Mouse (Mus musculus): ENCODE results near the gene Lrrc4c. TPM values are rescaled to one million over a fixed set of nuclear protein-coding genes. Genes with fewer than 3 reads are reported as not detected.

Lrrc4c gene
- polyA plus RNA-seq, 1 experiment from 2014 or later, result 40.0 TPM

DNA sequence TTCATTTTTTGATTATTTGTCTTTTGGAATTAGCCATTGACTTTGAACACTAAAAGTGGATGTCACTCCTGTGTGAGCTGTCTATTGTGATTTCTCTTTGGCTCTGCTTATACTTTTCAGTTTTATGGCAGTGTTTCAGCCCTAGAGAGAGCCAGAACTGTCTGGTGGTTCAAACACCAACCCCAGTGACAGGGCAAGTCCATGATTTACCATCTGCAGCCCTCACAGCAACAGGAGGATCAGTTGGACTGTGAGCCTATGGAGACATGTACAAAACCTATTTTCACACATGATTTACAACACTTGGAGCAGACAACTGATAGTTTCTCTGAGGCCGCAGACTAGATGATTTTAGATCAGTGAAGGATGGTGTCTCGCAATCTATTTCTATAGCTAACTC is 847.8 kb downstream of the Lrrc4c start:
- no peak overlapping the region for H3K27ac ChIP-seq (ENCODE audit: low read depth, low read length)
- H3K4me2 ChIP-seq (ENCODE audit: low read depth, low read length), result no peak overlapping the region
- H3K9me3 ChIP-seq (ENCODE audit: control insufficient read depth, low read length), result no peaks in the 10 kb centered on the region
- 71% methylated on average over 2 of the region's 2 CpGs for WGBS
- H3K4me3 ChIP-seq (ENCODE audit: low read depth, low read length), result no peak overlapping the region
- no peak for ATAC-seq (ENCODE audit: low read depth)
- H3K27me3 ChIP-seq (ENCODE audit: control insufficient read depth, insufficient read depth, low read length), result no peaks in the 10 kb centered on the region
- H3K4me1 ChIP-seq (ENCODE audit: control insufficient read depth, insufficient read depth, low read length), result no peaks in the 10 kb centered on the region
- H3K9ac ChIP-seq (replicated peaks; ENCODE audit: low read depth, low read length), result no peak overlapping the region
- H3K36me3 ChIP-seq (ENCODE audit: control insufficient read depth, insufficient read depth, low read length), result no peaks in the 10 kb centered on the region

DNA sequence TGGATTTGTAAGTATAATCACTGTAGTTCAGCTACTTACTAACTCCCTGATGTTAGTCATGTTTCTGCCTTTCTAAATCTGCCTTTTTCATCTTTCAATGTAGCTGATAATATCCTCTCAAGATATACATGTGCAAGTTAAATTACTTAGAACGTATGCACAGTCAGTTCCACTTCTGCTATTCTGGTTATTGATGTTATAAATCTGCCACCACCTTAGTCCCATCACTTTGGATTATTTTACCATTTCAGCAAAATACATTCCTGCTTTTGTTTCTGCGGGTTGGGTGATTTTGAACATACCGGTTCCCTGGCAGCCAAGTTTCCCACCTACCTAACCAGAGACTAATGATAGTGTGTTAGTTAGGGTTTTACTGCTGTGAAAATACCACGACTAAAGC is 860.4 kb downstream of the Lrrc4c start:
- no peak overlapping the region for H3K4me2 ChIP-seq (ENCODE audit: low read depth, low read length)
- WGBS, result 74% methylated on average over 4 of the region's 4 CpGs

DNA sequence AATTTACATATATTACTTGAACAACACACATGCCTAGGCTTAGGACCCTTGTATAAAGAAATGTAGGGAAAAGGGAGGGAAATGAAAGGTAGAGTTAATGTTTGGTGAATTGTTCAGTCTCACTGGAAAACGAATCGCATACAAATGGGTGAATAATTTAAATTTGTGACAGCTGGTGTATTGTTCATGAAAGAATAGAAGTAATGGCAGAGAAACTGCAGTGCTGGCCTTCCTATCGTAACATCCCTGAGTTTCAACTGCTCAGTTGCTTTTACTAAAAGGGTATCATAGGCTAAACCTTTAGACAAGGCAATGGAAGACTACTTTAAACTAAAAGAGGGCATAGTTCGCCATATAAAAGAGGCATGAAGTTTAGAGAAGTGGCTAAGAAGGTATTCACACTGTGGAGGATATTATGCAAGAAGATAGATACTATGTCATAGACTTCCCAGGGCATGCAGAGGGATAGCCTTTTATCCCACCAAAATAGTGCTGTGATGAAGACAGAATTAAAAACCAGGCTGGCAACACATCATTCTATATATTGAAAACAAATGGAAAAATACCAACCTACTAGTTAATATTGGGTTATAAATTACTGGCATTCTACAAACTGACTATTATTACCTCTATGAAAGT is 879.1 kb downstream of the Lrrc4c start:
- no peaks in the 10 kb centered on the region for H3K4me1 ChIP-seq (ENCODE audit: control insufficient read depth, insufficient read depth, low read length)
- 20% methylated on average over 4 of the region's 4 CpGs for WGBS
- no peak overlapping the region for H3K27ac ChIP-seq (ENCODE audit: low read depth, low read length)
- no peaks in the 10 kb centered on the region for H3K36me3 ChIP-seq (ENCODE audit: control insufficient read depth, insufficient read depth, low read length)
- H3K27me3 ChIP-seq (ENCODE audit: control insufficient read depth, insufficient read depth, low read length), result no peaks in the 10 kb centered on the region
- H3K9me3 ChIP-seq (ENCODE audit: control insufficient read depth, low read length), result no peaks in the 10 kb centered on the region
- H3K9ac ChIP-seq (replicated peaks; ENCODE audit: low read depth, low read length), result no peak overlapping the region
- no peak for ATAC-seq (ENCODE audit: low read depth)
- no peak overlapping the region for H3K4me2 ChIP-seq (ENCODE audit: low read depth, low read length)
- H3K4me3 ChIP-seq (ENCODE audit: low read depth, low read length), result no peak overlapping the region

More for the DNA sequence above, 860.4 kb downstream of the Lrrc4c start:
- no peaks in the 10 kb centered on the region for H3K9me3 ChIP-seq (ENCODE audit: control insufficient read depth, low read length)
- no peaks in the 10 kb centered on the region for H3K27me3 ChIP-seq (ENCODE audit: control insufficient read depth, insufficient read depth, low read length)
- no peaks in the 10 kb centered on the region for H3K4me1 ChIP-seq (ENCODE audit: control insufficient read depth, insufficient read depth, low read length)
- H3K27ac ChIP-seq (ENCODE audit: low read depth, low read length), result no peak overlapping the region
- no peak overlapping the region for H3K9ac ChIP-seq (replicated peaks; ENCODE audit: low read depth, low read length)
- no peak overlapping the region for H3K4me3 ChIP-seq (ENCODE audit: low read depth, low read length)
- no peaks in the 10 kb centered on the region for H3K36me3 ChIP-seq (ENCODE audit: control insufficient read depth, insufficient read depth, low read length)
- no peak for ATAC-seq (ENCODE audit: low read depth)

DNA sequence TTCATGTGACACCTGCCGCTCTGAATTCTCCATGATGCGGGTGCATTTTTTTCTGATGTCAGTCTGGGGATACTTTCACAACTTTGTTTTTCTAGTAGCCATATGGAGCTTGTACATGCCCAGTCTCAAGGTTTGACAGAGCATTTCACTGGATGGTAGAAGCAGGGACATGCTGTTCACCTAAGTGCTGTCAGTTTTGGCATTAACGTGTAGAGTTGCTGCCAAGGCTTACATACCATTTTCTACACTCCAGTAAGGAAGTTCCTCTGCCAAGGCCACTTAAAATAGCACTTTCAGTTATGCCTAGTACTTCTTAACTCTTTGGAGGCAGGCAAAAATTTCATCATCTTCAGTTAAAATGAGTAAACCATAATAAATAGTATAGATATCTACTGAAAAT is 915.0 kb downstream of the Lrrc4c start:
- Histone ChIP-seq H3K36me3 (ENCODE audit: control insufficient read depth, insufficient read depth, low read length) (no peaks in the 10 kb centered on the region), H3K27ac (ENCODE audit: low read depth, low read length) (no peak overlapping the region), H3K4me3 (ENCODE audit: low read depth, low read length) (no peak overlapping the region), H3K9me3 (ENCODE audit: control insufficient read depth, low read length) (no peaks in the 10 kb centered on the region), H3K4me2 (ENCODE audit: low read depth, low read length) (no peak overlapping the region), H3K9ac (replicated peaks; ENCODE audit: low read depth, low read length) (no peak overlapping the region), H3K4me1 (ENCODE audit: control insufficient read depth, insufficient read depth, low read length) (no peaks in the 10 kb centered on the region), H3K27me3 (ENCODE audit: control insufficient read depth, insufficient read depth, low read length) (no peaks in the 10 kb centered on the region)
- 88% methylated on average over 3 of the region's 3 CpGs for WGBS
- no peak for ATAC-seq (ENCODE audit: low read depth)

DNA sequence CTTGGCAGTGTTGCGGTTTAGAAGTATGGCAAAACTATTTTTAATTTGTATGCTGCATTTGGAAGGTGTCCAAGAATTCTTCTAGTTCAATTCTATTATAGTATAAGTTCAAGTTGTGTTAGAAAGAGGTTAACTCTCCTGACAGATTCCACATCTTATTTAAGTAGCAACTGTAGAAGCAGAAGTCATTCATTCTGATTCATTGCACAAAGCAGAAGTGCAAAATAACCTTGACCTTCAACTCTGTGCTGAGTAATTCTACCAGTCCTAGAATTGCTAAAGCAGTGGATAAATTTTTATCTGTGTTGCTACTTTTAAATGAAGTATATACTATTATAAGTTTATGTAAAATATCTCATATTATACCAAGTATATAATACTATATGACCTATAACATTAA is 916.1 kb downstream of the Lrrc4c start:
- no peak overlapping the region for H3K4me3 ChIP-seq (ENCODE audit: low read depth, low read length)
- no peak overlapping the region for H3K4me2 ChIP-seq (ENCODE audit: low read depth, low read length)
- no peak for ATAC-seq (ENCODE audit: low read depth)
- no peak overlapping the region for H3K9ac ChIP-seq (replicated peaks; ENCODE audit: low read depth, low read length)
- no peaks in the 10 kb centered on the region for H3K9me3 ChIP-seq (ENCODE audit: control insufficient read depth, low read length)
- 86% methylated on average over 1 of the region's 1 CpGs for WGBS
- no peaks in the 10 kb centered on the region for H3K36me3 ChIP-seq (ENCODE audit: control insufficient read depth, insufficient read depth, low read length)
- no peaks in the 10 kb centered on the region for H3K27me3 ChIP-seq (ENCODE audit: control insufficient read depth, insufficient read depth, low read length)
- no peaks in the 10 kb centered on the region for H3K4me1 ChIP-seq (ENCODE audit: control insufficient read depth, insufficient read depth, low read length)
- no peak overlapping the region for H3K27ac ChIP-seq (ENCODE audit: low read depth, low read length)

DNA sequence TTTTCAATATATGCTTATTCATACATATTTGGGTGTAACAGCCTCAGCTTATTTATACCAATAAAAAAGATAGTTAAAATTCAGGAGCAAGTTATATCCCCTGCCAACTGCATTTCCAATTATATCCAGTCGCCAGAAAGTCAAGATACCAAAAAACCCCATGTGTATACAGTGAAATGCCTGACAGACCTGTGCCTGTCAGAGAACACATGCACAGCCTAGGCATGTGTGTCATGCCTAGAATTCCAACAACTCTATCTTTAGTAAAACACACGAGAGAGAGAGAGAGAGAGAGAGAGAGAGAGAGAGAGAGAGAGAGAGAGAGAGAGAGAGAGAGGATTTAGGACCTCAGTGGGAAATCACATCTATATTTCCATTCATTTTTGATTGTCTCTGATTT is 956.7 kb downstream of the Lrrc4c start:
- H3K9me3 ChIP-seq (ENCODE audit: control insufficient read depth, low read length), result no peaks in the 10 kb centered on the region
- ATAC-seq (ENCODE audit: low read depth), result no peak
- no peaks in the 10 kb centered on the region for H3K4me1 ChIP-seq (ENCODE audit: control insufficient read depth, insufficient read depth, low read length)
- no peaks in the 10 kb centered on the region for H3K36me3 ChIP-seq (ENCODE audit: control insufficient read depth, insufficient read depth, low read length)
- H3K9ac ChIP-seq (replicated peaks; ENCODE audit: low read depth, low read length), result no peak overlapping the region
- 72% methylated on average over 2 of the region's 2 CpGs for WGBS
- no peaks in the 10 kb centered on the region for H3K27me3 ChIP-seq (ENCODE audit: control insufficient read depth, insufficient read depth, low read length)
- no peak overlapping the region for H3K4me3 ChIP-seq (ENCODE audit: low read depth, low read length)
- no peak overlapping the region for H3K27ac ChIP-seq (ENCODE audit: low read depth, low read length)
- H3K4me2 ChIP-seq (ENCODE audit: low read depth, low read length), result no peak overlapping the region

DNA sequence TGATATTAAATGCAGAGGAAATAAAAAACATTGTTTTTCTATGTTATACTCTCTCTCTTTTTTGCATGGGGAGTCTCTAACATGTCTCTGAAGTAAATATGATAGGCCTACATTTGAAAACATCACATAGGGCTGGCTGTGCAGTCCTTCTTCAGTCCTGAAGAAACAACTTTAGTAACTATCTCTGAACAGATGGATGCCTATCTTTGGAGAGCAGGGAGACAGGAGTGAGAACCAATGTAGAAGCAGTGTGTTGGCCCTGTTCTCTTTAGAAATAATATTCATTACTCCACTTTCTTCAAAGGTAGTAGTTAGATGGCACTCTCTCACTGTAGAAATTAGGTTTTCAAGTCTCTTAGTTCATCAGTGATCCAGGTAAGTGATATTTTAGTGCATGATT is 967.0 kb downstream of the Lrrc4c start:
- Histone ChIP-seq H3K4me2 (ENCODE audit: low read depth, low read length) (no peak overlapping the region), H3K27ac (ENCODE audit: low read depth, low read length) (no peak overlapping the region), H3K4me1 (ENCODE audit: control insufficient read depth, insufficient read depth, low read length) (no peaks in the 10 kb centered on the region), H3K9ac (replicated peaks; ENCODE audit: low read depth, low read length) (no peak overlapping the region), H3K36me3 (ENCODE audit: control insufficient read depth, insufficient read depth, low read length) (no peaks in the 10 kb centered on the region), H3K9me3 (ENCODE audit: control insufficient read depth, low read length) (no peaks in the 10 kb centered on the region), H3K4me3 (ENCODE audit: low read depth, low read length) (no peak overlapping the region), H3K27me3 (ENCODE audit: control insufficient read depth, insufficient read depth, low read length) (no peaks in the 10 kb centered on the region)
- ATAC-seq (ENCODE audit: low read depth), result no peak

DNA sequence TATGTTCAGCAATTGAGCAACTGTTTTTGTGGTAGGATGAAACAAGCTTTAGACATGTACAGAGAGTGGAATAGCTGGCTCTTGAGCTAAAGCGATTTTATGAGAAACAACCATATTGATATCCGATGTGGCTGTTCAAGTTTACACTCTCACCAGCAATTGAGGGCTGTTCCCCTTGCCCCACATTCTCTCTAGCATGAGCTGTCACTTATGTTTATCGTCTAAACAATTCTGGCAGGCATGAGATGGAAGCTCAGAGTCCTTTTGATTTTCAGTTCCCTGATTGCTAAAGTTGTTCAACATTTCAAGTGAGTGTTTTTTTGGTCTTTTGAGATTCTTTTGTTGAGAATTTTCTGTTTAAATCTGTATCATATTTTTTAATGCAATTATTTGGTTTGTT is 976.2 kb downstream of the Lrrc4c start:
- H3K9me3 ChIP-seq (ENCODE audit: control insufficient read depth, low read length), result no peaks in the 10 kb centered on the region
- no peak overlapping the region for H3K4me3 ChIP-seq (ENCODE audit: low read depth, low read length)
- no peak overlapping the region for H3K4me2 ChIP-seq (ENCODE audit: low read depth, low read length)
- H3K9ac ChIP-seq (replicated peaks; ENCODE audit: low read depth, low read length), result no peak overlapping the region
- H3K36me3 ChIP-seq (ENCODE audit: control insufficient read depth, insufficient read depth, low read length), result no peaks in the 10 kb centered on the region
- H3K4me1 ChIP-seq (ENCODE audit: control insufficient read depth, insufficient read depth, low read length), result no peaks in the 10 kb centered on the region
- WGBS, result 90% methylated on average over 3 of the region's 3 CpGs
- ATAC-seq (ENCODE audit: low read depth), result no peak
- H3K27me3 ChIP-seq (ENCODE audit: control insufficient read depth, insufficient read depth, low read length), result no peaks in the 10 kb centered on the region
- H3K27ac ChIP-seq (ENCODE audit: low read depth, low read length), result no peak overlapping the region

DNA sequence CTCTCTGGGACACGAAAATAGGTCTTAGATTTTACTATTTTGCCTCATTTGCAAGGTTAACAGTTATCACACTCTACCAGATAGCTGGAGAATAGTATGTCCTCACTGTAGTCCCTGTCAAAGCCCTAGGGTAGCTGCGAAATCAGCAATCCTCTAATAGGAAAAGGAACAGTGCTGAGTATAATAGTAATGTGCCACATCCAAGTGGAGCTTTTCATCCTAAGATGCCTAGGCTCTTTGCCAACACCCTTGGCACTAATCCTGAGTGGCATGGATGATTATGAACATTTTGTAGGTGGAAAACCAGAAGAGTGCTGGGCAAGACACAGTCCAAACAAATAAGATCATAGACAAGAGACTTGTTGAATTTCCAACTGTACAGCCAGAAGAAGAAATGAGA is 981.7 kb downstream of the Lrrc4c start:
- H3K4me1 ChIP-seq (ENCODE audit: control insufficient read depth, insufficient read depth, low read length), result no peaks in the 10 kb centered on the region
- no peak overlapping the region for H3K4me3 ChIP-seq (ENCODE audit: low read depth, low read length)
- WGBS, result 78% methylated on average over 2 of the region's 2 CpGs
- no peak for ATAC-seq (ENCODE audit: low read depth)
- no peak overlapping the region for H3K4me2 ChIP-seq (ENCODE audit: low read depth, low read length)
- no peak overlapping the region for H3K9ac ChIP-seq (replicated peaks; ENCODE audit: low read depth, low read length)
- no peaks in the 10 kb centered on the region for H3K36me3 ChIP-seq (ENCODE audit: control insufficient read depth, insufficient read depth, low read length)
- no peaks in the 10 kb centered on the region for H3K27me3 ChIP-seq (ENCODE audit: control insufficient read depth, insufficient read depth, low read length)
- H3K27ac ChIP-seq (ENCODE audit: low read depth, low read length), result no peak overlapping the region
- H3K9me3 ChIP-seq (ENCODE audit: control insufficient read depth, low read length), result no peaks in the 10 kb centered on the region
